Mouse (Mus musculus): ENCODE results near the gene Them5.

Gene Them5

DNA sequence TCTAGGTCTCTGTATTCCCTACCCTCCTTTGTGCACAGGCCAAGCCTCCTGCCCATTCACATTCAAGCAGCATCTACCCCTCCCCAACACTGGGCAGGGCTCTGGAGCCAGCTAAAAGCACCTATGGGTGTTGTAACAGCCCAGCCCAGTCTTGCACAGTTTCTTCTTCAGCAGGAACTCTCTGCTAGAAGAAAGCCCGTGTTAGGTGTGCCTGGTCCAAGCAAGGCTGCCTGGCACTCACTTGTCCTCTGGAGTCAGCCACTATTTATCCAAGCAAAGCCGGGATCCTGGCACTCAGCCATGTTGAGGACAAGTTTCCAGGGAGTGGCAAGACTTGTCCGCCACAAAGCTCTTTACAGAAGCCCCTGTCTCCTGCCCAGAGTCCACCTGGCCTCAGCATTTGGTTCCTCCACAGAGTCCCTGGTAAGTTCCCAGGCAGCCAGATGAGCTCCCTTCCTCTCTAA lies at the start of gene Them5:
Gene Them5, plus strand, starts transcription at position 141 of the 464 bp plus-strand sequence.
- no peak for DNase-seq (ENCODE audit: low read depth)

DNA sequence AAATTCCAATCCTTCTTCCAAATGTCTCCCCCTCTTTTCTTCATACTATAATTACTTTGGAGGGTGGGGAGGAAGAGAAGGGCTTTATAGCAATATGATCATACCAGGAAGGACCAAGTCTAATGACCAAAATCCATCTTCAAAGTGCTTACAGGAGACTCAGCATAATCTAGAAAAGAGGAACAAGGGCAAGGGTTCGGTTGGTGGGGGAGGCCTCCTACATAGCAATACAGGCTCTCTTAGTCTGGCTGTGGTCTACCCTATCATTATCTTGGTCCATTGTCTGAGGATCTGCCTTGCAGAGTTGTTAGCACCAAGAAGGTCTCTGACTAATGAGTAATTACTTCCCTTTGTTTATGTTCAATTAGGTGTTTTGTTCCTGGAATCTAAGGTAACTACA lies 36.4 kb upstream of the Them5 start:
- DNase-seq (ENCODE audit: low read depth): no peak

DNA sequence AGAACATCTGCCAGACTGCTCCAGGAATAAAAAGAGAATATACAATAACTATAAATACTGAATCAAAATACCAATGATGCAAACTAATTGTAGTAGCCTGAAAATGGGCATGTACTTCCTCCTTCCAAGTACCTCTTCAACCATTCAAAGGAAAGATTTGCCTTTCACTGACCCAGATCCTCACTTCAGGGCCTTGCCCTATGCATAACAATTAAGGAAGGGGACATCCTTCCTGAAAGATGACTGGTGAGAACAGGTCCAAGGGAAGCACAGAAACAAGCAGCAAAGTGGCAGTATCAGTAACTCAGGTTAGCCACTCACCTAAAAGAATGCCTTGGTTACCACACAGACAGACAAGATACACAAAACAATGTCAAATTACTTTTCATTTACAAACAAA lies 34.9 kb upstream of the Them5 start:
- no peak for DNase-seq (ENCODE audit: low read depth)

DNA sequence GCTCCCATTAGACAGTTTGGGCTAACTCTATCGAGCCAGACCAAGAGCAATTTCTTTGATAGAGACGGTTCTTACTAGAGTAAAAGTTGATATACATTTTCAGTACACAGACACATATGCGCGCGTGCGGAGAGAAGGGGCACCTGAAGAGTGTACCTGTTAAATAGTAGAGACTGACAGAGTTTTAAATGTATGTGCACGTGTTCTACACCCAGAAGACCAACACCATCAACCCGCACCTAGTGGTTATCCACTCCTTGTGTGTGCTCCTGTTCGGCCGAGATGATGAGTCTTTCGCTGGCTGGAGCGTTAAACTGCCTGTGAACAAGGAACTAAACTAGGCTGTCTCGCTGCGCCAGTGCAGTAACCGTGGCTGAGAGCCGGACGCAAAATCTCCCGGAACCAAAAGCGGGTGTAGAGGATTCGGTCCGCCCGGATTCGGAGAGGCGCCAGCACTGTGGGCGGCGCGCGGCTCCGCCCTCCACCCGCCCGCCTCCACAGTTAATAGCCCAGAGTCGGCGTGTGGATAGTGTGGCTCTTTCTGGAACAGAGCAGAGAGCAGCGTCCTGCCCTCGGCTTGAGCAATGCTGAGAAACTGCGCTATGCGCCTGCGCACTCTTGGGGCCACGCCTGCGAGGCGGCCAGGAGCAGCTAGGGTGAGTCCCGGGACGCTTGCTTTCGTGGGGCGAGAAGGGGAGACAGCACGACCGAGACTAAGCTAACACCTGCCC lies 32.1 kb upstream of the Them5 start, which contains the start of gene Them4:
Gene Them4, plus strand, starts transcription at position 457 of the 731 bp plus-strand sequence.
- DNase-seq (ENCODE audit: low read depth): peak; percentile 88

DNA sequence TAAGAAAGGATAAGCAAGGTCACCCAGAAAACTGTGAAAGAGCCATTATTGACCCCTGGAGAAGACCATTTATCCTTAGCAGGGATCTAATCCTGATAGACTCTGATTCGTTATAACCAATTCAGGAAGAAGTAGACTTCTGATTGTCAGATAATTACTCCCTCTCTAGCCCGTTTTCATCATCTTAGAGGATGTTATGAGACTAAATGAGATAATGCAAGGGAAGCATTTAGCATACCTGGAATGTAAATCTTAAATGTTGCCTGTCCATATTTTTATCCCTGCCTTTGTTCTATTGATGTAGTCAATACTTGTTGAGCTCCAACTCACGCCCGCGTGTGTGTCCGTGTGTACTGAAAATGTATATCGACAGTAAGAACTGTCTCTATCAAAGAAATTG lies 31.4 kb upstream of the Them5 start:
- DNase-seq (ENCODE audit: low read depth): no peak

DNA sequence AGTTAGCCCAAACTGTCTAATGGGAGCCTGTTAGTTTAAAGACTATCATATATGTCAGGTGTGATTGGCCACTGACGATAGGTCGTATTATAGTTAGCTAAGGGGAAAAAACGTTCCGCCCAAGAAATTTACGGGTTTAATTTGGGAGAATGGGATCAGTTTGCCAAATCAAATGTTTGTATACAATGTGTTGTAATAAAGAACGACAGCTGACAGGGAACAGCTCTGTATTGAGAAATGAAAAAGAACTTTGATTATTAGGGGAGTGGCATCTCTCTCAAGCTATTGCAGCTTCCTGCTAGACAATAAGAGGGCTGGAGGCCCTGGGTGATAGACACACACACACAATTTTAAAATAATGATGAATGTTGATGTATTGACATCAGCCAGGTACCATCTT lies 31.0 kb upstream of the Them5 start:
- DNase-seq (ENCODE audit: low read depth): no peak

DNA sequence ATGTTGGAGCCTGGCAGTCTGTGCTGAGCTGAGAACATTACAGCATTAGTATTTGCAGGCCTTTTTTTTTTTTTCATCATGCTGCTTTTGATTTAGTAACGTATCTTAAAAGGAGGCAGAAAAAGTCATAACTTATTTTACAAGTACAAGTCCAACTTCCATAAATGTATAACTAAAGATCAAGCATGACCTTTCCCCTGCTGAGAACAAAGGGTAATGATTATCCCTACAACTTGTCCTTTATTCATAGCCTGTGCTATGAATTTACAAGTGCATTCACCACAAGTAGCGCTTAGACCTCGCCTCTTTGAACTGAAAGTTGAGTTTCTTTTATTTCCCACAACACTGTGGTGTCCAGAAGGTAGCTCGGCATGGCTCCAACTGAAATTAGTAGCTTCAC lies 30.5 kb upstream of the Them5 start:
- no peak for DNase-seq (ENCODE audit: low read depth)

DNA sequence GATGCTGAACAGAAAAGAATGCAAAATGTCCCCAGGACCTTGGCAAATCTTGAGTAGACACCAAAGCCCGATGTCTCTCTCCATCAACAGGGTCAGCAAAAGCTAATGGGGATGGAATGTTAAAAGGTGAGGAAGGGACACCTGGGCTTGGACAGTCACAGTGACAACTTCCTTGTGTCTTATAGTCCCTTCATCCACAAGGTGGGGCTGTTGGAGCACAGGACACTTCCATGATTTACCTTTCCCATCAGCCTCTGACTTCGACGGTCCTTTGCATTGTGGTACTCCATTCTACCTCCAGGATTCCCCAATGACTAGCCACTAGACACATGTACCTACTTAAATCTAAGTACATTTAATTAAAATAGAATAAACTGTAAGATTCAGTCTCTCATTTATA lies 13.2 kb upstream of the Them5 start:
- peak; percentile 5 for DNase-seq (ENCODE audit: low read depth)

DNA sequence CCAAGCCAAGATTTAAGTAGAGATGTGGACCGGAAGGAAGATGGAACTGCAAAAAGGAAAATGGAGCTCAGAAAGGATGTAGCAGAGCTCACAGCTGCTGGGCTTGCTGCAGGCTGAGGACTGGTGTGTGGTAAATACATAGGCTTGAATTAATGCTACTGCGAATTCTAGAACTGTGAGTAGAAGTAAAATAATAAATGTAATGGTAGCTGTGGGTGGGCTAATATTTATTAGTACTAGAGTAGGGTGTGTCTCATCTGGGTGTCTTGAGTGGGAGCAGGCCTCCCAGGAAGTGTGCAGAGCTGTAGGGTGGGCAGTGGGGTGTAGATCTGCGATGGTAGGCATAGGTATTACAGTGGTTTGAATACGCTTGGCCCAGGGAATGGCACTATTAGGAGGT lies 7.5 kb upstream of the Them5 start:
- DNase-seq (ENCODE audit: low read depth): peak; percentile 17

DNA sequence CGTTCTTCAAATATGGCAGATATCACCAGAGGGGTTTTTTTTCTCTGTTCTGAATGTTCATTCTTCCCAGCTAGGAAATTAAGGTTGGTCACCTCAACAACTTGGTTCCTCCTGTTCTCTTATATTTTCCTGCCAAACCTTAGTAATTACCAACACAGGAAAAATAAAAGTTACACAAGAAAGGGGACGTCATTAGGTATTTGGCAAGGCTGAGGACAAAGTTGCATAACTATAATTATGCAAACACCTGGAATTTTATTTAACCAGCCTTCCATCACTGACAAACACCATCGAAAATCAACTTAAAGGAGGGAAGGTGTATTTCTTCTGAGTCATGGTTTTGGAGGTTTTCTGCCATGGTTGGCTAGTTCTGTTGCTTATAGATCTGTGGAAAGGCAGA lies 3.4 kb upstream of the Them5 start:
- DNase-seq (ENCODE audit: low read depth): no peak

DNA sequence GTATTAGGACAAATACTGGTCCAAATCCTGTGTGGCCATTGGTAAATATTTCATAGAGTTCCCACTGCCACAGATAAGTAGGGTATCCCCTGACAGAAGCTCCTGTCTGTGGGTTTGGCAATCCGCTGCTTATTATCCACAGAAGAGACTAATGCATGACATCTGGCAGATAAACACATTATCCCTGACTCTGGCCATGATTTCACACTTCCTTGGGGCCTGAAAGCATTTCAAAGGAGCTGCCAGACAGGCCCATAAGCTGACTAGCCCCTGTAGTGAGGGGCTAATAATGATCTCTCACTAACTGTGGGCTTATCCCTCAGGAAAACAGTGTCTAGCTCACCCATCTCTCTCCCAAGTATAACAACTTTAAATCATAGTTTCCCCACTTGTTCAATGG lies 653 bp downstream of the Them5 start:
- no peak for DNase-seq (ENCODE audit: low read depth)

DNA sequence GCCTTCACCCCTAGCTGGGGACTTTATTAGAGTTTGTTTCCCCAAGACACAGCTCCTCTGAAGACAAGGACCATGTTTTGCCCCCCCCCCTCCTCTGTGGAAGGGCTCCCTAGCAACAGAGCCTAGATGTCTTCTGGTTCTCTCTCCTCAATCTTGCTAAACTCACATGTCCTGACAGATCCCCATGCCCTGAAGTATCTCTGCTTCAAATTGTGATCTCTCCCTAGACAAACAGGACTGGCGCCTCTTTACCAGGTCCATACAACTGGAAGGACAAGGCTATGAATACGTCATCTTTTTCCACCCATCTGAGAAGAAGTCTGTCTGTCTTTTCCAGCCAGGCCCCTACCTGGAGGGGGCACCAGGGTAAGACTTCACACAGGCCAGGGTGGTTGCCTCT lies 2.3 kb downstream of the Them5 start:
- DNase-seq (ENCODE audit: low read depth): no peak

DNA sequence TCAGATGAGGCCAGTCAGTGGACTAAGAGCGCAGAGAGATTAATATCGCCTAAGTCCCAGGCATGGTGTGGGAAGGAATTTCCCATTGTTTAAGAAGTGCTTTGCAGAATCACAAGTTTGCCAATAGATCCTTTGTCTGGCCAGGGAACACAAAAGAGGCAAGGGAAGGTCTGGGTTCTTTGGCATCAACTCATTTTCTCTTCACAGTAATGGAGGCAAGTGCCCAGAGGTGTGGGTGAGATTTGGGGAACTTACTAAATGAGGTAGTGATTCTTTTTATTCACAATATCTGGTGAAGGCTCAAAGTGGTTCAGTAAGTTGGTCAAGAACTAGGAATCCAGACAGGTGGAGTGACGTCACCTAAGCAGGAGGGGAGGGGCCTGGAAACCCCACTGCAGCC lies 3.0 kb downstream of the Them5 start:
- DNase-seq (ENCODE audit: low read depth): no peak

DNA sequence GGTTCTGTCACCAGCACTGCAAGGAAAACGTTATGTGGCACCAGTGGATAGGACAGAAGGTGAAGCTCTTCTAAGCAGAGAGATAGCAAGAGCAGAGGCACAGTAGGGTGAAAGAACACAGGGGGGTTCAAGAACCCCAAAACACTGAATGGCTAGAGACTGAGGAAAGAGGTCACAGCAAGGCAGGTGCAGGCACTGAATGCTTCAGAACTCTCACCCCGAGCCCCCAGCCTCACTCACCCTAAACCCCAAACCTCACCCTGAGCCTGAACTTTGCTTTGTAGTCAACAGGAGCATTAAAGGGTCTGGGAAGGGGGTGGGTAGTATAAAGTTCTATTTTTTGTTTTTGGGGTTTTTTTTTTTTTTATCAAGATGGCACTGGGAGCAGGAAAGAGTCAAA lies 6.2 kb downstream of the Them5 start:
- DNase-seq (ENCODE audit: low read depth): no peak

DNA sequence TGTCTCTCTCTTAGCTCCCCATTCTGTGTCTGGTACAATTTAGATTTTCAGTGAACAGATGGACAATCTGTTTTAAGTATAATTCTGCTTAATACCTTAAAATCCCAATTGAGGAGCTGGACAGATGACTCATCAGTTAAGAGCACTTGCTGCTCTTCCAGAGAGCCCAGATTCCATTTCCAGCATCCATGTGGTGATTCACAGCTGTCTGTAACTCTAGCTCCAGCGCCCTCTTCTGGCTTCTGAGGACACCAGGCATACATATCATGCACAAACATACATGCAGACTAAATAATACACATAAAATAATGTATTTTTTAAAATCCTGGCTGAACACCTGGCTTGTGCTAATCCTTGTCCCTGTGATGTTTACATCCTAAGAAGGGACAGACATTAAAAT lies 18.9 kb downstream of the Them5 start:
- DNase-seq (ENCODE audit: low read depth): peak; percentile 46

DNA sequence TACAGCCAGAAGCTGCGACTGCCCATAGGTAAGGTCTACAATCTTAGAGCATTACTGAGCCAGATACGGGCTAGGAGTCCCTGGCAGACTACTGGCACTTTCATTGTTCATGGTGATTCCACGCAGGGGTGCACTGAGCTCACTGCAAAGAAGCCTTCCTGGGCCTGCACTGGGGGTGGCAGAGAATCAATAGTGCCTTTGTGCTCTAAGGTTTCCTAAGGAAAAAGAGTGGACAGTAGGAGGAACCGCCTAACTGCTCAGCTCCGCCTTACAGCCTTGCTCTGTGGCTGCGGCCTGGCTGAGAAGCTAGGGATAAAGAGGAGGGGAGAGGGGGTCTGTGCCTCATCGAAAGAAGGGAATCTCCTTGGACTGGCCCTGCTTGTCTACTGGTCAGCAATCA lies 20.2 kb downstream of the Them5 start, which contains the start of gene C2cd4d:
Gene C2cd4d, plus strand, starts transcription at position 301 of the 400 bp plus-strand sequence.
- DNase-seq (ENCODE audit: low read depth): no peak

DNA sequence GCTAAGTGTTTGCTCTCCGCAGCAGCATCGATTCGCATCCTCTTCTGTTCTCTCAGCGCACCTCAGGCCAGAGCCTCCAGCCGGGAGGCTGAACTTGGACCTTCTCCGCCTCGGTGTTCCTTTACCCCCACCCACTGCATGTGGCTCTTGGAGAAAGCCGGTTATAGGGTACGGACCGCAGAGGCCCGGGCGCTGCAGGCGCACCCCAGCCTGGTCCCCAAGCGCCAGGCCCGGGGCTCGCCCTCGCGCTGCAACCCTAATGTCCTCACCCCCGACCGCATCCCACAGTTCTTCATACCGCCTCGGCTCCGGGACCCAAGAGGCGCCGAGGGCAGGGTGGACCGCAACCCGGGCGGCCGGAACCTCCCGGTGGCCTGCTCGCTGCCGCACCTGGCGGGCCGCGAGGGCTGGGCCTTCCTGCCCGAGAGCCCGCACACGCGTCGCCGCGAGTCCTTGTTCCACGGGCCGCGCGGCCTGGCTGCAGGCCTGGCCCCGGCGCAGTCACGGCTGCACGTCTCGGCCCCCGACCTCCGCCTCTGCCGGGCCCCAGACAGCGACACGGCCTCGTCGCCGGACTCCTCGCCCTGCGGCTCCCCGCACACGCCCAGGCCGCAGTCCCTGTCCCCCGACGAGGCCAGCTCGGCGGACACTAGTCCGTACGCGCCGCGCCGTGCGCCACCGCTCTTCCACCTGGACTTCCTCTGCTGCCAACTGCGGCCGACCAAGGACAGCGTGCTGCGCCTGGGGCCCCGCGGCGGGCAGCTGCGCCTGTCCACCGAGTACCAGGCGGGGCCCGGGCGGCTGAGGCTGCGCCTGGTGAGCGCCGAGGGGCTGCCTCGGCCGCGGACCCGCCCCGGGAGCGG lies 21.6 kb downstream of the Them5 start:
- DNase-seq (ENCODE audit: low read depth): no peak

DNA sequence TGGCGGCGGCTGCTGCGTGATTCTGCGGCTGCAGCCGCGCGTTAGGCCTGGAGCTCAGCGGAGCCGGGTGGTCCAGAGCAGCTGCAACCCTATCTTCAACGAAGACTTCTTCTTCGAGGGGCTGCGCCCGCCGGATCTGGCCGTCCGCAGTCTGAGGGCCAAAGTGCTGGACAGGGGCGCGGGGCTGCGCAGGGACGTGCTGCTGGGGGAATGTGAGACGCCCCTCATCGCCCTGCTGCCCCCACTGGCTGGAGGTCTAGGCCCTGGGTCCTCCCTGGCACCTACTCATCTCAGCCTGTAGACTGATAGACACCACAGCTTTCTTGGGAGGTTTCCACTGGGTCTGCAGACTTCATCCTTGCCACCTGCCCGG lies 22.2 kb downstream of the Them5 start:
- DNase-seq (ENCODE audit: low read depth): no peak

DNA sequence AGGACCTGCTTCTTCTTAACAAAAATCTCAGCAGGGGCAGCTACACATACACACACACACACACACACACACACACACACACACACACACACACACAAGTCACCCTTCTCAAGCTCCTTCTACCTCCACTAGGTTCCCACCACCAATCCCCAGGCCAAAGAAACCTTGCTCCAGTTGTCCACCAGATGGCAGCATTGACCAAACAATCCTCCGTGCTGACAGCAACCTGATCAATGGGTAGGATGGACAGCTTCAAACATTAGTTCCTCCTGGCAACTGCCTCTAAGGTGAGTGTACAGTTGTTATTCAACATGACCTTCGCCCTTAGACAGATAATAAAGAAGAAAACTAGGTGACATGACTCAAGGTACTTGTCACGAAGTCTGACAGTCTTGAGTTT lies 24.9 kb downstream of the Them5 start:
- DNase-seq (ENCODE audit: low read depth): peak; percentile 80

DNA sequence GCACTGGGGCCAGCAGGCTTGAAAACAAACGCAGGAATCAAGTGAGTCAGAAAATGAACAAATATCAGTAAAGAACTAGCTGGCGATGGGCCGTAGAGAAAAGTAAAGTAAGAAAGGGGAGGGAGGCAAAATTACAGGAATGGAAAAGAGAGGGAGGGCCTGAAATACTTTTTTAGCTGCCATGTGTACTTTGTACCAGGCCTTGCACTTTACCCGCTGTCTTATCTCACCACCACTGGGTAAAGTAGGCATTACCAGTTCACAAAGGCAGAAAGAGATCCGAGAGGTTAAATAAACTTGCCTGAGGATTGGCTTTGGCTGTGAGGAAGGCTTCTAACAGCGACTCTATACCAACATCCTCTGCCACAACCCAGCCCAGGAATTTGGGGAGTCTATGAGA lies 25.6 kb downstream of the Them5 start:
- DNase-seq (ENCODE audit: low read depth): no peak

DNA sequence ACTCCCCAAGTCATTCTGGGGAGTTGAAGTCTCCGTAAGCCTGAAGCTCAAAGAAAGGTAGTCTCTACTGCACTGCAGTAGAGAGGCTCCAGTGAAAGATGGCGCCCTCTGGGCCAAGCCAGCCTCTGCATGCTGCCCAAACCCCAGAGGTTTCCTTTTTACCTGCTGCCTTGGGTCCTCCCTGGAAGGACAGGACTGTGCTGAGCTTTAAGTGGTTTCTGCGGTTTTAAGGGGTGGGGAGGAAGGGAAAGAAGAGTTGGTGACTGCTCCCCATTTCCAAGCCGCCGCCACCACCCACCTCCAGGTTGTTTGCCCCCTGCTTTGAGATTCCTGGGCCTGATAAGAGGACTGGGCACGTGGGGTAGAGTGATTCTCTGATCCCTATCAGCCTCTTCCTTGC lies 26.7 kb downstream of the Them5 start:
- peak; percentile 11 for DNase-seq (ENCODE audit: low read depth)

DNA sequence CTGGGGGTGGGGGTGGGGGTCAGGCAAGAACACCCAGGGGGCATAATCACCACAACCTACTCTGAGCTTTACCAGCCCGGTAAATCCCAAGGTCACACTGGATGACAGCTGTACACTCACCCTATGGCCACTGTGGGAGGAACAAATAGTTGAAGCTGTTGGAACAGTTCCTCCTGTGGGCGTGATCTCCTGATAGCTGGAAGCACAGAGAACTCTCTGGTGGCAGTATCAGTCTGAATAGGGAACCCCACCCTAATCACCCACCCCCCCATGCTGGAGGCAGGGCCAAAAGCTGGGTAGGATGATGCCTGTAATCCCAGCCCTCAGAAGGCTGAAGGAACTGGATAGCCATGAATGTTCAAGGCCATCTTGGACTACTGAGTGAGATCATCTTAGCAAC lies 27.8 kb downstream of the Them5 start:
- DNase-seq (ENCODE audit: low read depth): peak; percentile 10

DNA sequence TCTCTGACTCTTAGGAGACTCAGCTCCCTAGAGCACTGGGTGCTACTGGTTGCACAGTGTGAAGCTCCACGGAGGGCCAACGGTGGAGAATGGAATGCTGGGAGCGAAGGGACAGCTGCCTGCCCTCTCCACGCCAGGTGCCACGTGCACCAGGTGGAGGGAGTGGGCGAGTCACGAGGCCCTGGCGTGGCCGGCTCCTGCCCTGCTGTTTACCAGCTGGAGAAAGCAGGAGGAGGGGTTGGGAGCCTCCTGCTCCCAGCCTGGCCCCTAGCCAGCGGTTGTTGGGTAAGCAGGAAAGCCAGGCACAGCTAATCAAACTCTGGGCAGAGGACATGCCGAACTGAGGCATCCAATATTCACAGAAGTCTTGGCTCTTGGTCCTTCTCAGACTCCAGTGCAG lies 29.7 kb downstream of the Them5 start:
- no peak for DNase-seq (ENCODE audit: low read depth)
